Mouse (Mus musculus): ENCODE measurements around the gene Rpl23. TPM values are rescaled to one million over a fixed set of nuclear protein-coding genes. Genes with fewer than 3 reads are reported as not detected.
"Not testable (repeated sequence)": the region's sequence is repeated elsewhere in the genome, so short reads cannot be mapped to it uniquely, and the experiment has no call there.

Gene Rpl23
- total RNA-seq, 2 experiments from 2014 or later = 614 to 660 TPM

- DNase-seq = no peak
- intact Hi-C loops (cut with DNase I) = loop anchor here (5.0 kb wide), 1 partner anchor 81 kb away; the partner anchor contains the start of gene Fbxo47
Observed at GRCm38 (mm10) chr11:97800691-97801408, 18.6 kb upstream of the Rpl23 start.

GRCm38 (mm10) chr11:97799994-97800690 lies 17.9 kb upstream of the Rpl23 start:
- intact Hi-C loops (cut with DNase I) = loop anchor here (5.0 kb wide), 2 partner anchors 82 to 187 kb away; partner anchors contain the start of genes Fbxo47 and Plxdc1
- DNase-seq = peak; percentile 66

GRCm38 (mm10) chr11:97799146-97799993 lies 17.1 kb upstream of the Rpl23 start:
- peak; percentile 86 for DNase-seq
- intact Hi-C loops (cut with DNase I) = loop anchor here (5.0 kb wide), 1 partner anchor 188 kb away; the partner anchor contains the start of gene Plxdc1

DNA sequence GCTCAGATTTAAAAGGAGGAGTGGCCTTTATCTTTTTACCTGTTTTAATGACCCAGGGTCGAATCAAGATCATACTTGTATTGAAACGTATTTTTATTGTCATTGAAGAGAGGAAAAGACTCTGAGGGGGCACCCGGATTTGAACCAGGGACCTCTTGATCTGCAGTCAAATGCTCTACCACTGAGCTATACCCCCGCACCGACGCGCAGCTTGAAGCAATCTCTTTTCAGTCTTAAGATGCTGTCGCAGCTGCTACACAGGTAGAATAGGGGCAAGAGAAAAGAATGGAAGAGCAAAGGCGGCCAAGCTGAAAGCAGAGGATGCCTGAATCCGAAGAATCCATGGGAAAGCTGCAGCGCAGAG lies 16.5 kb upstream of the Rpl23 start, which contains the start of gene Lasp1:
TSS of gene Lasp1 (plus strand) at position 219 of the 364 bp plus-strand sequence.
- DNase-seq = peak; percentile 88
- intact Hi-C loops (cut with DNase I) = loop anchor here (5.0 kb wide), 1 partner anchor 189 kb away; the partner anchor contains the start of gene Plxdc1

DNA sequence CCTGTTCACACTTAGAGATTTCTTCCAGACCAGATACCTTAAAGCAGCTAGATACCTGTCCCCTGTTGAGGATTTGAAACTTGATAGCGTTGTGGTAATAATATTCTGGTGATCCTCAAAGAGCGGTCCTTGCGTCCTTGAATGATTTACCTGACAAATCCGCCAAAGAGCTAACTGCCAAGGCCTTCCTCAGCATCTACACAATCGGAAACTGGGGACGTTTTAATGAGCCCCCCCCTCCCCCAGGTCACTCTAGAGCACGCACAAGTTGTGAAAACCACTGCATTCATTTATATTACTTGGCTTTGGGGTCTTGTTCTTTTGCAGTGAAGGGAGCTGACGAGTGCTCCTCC lies 15.8 kb upstream of the Rpl23 start:
- intact Hi-C loops (cut with DNase I) = loop anchor here (5.0 kb wide), 1 partner anchor 189 kb away; the partner anchor contains the start of gene Plxdc1
- no peak for DNase-seq

DNA sequence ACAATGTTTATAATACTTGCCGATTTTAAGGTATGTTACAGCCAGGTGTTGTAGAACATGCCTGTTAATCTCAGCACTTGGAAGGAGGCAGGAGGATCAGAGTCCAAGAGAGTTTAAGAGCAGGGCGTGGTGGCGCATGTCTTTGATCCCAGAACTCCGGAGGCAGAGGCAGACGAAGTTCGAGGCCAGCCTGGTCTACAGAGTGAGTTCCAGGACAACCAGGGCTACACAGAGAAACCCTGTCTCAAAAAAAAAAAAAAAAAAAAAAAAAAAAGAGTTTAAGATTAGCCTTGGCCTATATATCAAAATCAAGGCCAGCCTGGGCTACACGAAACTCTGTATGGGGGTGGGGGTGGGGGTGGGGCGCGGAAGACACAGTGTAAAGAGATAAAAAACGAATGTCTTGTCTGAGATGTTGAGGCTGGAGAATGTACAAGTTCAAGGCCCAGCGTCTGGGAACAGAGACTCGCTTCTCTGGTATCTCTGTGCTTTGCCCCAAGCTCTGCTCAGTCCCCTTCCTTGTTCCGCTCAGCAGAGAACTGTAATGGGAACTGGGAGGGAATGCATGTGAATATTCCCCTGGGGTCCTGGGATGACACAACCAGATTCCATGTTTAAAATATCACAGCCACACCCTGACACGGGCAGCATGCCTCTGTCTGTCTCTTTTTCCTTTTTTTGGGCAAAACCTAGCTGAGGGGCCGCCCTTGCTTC lies 15.3 kb upstream of the Rpl23 start:
- intact Hi-C loops (cut with DNase I) = loop anchor here (5.0 kb wide), 1 partner anchor 190 kb away; the partner anchor contains the start of gene Plxdc1

GRCm38 (mm10) chr11:97796910-97797309 lies 14.7 kb upstream of the Rpl23 start:
- peak; percentile 61 for DNase-seq
- intact Hi-C loops (cut with DNase I) = loop anchor here (5.0 kb wide), 1 partner anchor 190 kb away; the partner anchor contains the start of gene Plxdc1

More for the DNA sequence above, 15.3 kb upstream of the Rpl23 start:
- no peak for DNase-seq

GRCm38 (mm10) chr11:97793165-97793564 lies 10.9 kb upstream of the Rpl23 start:
- intact Hi-C loops (cut with DNase I) = no loop called here
- DNase-seq = peak; percentile 9

GRCm38 (mm10) chr11:97790778-97791438 lies 8.7 kb upstream of the Rpl23 start:
- intact Hi-C loops (cut with DNase I); DNase-seq: not testable (repeated sequence)

- intact Hi-C loops (cut with DNase I) = no loop called here
- DNase-seq = no peak
Observed at GRCm38 (mm10) chr11:97789727-97790126, 7.5 kb upstream of the Rpl23 start.

DNA sequence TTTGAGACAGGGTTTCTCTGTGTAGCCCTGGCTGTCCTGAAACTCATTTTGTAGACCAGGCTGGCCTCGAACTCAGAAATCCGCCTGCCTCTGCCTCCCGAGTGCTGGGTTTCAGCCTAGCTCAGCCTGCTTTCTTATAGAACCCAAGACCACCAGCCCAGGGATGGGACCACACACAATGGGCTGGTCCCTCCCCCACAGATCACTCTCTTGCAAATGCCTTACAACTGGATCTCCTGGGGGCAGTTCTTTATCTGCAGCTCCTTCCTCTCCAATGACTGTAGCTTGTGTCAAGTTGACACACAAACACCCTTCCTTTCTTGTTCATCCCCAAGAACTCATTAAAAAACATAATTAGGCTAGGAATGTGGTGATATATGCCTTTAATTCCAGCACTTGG lies 5.7 kb upstream of the Rpl23 start:
- DNase-seq = no peak
- intact Hi-C loops (cut with DNase I) = no loop called here

DNA sequence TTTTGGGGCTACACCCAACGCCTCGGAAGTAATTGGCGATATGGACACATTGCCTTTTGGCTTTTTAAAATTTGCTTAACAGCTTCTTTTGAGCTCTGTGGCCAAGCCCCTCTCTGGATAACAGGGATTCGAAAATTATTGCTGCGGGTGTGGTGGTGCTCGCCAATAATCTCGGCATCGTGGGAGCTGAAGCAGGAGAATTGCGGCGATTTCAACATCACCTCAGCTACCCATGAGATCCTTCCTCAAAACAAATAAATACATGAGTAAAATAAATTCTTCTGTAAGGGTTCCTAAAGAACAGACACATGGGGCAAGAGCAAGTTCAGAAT lies 293 bp upstream of the Rpl23 start:
- intact Hi-C loops (cut with DNase I) = loop anchor here (5.0 kb wide), 1 partner anchor 205 kb away; the partner anchor contains the start of gene Plxdc1
- DNase-seq = no peak

DNA sequence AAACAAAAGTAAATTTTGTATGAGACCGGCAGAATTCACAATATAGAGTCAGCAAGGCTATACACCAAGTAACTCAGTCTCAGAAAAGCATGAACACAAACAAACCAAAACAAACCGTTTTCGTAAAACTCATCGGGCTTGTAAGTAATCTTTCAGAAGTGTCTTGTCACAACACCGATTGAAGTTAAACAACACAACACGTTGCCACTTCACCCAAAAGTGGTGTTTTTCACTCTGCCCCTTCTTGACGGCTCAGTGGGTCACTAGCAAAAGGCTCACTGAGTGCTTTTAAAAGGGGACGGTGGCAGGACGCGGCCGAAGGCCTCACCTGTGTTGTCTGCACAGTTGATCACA lies 782 bp downstream of the Rpl23 start:
- DNase-seq = no peak
- intact Hi-C loops (cut with DNase I) = loop anchor here (5.0 kb wide), 1 partner anchor 206 kb away; the partner anchor contains the start of gene Plxdc1

GRCm38 (mm10) chr11:97779968-97780701 lies 2.1 kb downstream of the Rpl23 start:
- no peak for DNase-seq
- intact Hi-C loops (cut with DNase I) = loop anchor here (5.0 kb wide), 1 partner anchor 207 kb away; the partner anchor contains the start of gene Plxdc1

GRCm38 (mm10) chr11:97778918-97779317 lies 3.3 kb downstream of the Rpl23 start:
- intact Hi-C loops (cut with DNase I) = no loop called here
- DNase-seq = no peak

DNA sequence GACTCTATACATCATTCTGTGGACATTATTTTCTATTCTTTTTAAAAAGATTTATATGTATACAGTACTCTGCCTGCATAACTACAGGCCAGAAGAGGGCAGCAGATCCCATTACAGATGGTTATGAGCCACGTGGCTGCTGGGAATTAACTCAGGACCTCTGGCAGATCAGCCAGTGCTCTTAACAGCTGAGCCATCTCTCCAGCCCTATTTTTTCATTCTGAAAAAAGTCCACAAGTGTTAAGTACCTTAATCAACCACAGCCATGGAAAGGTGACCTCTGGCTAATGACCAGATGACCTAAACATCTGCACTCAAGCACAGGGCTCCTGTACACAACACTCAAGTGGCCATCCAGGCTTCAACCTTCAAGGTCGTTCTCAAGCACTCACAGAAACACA lies 5.1 kb downstream of the Rpl23 start:
- DNase-seq = peak; percentile 26
- intact Hi-C loops (cut with DNase I) = no loop called here

GRCm38 (mm10) chr11:97776497-97777128 lies 5.6 kb downstream of the Rpl23 start:
- intact Hi-C loops (cut with DNase I) = no loop called here
- DNase-seq = no peak

DNA sequence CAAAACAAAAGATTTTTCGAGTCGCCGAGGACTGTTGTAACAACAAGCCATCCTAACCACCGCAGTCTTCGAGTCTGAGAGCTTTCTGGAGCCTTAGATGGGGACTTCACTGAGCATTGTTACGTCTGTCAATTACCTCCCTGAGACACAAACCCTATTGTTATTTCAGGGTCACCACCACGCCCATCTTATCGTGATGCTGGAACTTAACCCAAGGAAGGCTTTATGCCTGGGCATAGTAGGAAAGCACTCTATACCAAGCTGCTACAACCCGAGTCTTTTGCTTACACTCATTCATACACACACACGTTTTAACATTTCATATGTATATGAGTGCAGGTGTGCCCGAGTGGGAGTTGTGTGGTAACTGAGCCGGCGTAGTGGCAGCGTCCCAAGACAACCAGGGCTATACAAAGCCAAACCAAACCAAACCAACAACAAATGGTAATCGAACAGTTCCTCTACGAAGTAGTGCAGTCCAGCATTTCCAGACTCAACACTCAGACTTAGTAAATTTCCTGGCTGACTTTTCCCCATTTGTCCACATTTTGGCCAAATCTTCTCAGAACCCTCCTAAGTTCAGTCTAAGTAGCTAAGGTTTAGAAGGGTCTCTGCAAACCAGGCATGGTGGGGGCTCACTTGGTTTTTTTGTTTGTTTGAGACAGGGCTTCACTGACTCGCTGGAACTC lies 6.3 kb downstream of the Rpl23 start, which contains the start of gene 1700001P01Rik:
TSS of gene 1700001P01Rik (minus strand) at position 111 of the 689 bp plus-strand sequence.
- no peak for DNase-seq
- intact Hi-C loops (cut with DNase I) = no loop called here

Measured in left cerebral cortex, postnatal 4 days (tissue).